Mouse (Mus musculus) heart, adult 9 months (tissue): ENCODE results near the gene Cops3.

Source experiments
- DNase-seq, 2 experiments: peaks; one replicate each; pipeline ENCODE4 v3.0.0; 2022; ENCODE audit warnings: low spot score in 2 of 2

The Cops3 gene

GRCm38 (mm10) chr11:59811211-59811610 lies 28.4 kb downstream of the Cops3 start:
- DNase-seq: no peak

- no peak for DNase-seq
Measured at GRCm38 (mm10) chr11:59810480-59811158, 29.0 kb downstream of the Cops3 start.

GRCm38 (mm10) chr11:59809670-59810474 lies 29.8 kb downstream of the Cops3 start, which contains the start of gene Flcn:
Flcn (minus strand) TSS chr11:59810016.
- peak; percentile 85 to 89 for DNase-seq

- DNase-seq: peak; percentile 73 to 82
Measured at GRCm38 (mm10) chr11:59809071-59809669, 30.5 kb downstream of the Cops3 start.

GRCm38 (mm10) chr11:59808170-59808960 lies 31.3 kb downstream of the Cops3 start:
- DNase-seq: no peak

GRCm38 (mm10) chr11:59805656-59806055 lies 34.0 kb downstream of the Cops3 start:
- DNase-seq: no peak

GRCm38 (mm10) chr11:59805256-59805655 lies 34.4 kb downstream of the Cops3 start:
- DNase-seq: no peak

GRCm38 (mm10) chr11:59804409-59805110 lies 35.1 kb downstream of the Cops3 start:
- DNase-seq: peak in 1 of 2 experiments; percentile 15

GRCm38 (mm10) chr11:59803516-59803915 lies 36.1 kb downstream of the Cops3 start:
- DNase-seq: no peak

- DNase-seq: no peak
Measured at GRCm38 (mm10) chr11:59801881-59802280, 37.8 kb downstream of the Cops3 start.

- no peak for DNase-seq
Measured at GRCm38 (mm10) chr11:59800412-59800811, 39.2 kb downstream of the Cops3 start.

- no peak for DNase-seq
Measured at GRCm38 (mm10) chr11:59793390-59793789, 46.2 kb downstream of the Cops3 start.

GRCm38 (mm10) chr11:59789311-59789710 lies 50.3 kb downstream of the Cops3 start:
- DNase-seq: no peak

GRCm38 (mm10) chr11:59787199-59787781 lies 52.3 kb downstream of the Cops3 start, which contains the start of gene Pld6:
Pld6 (minus strand) TSS chr11:59787645.
- peak in 1 of 2 experiments; percentile 29 for DNase-seq

- no peak for DNase-seq
Measured at GRCm38 (mm10) chr11:59786444-59787198, 53.0 kb downstream of the Cops3 start.

GRCm38 (mm10) chr11:59783591-59783990 lies 56.0 kb downstream of the Cops3 start:
- DNase-seq: no peak

- no peak for DNase-seq
Measured at GRCm38 (mm10) chr11:59782091-59782590, 57.5 kb downstream of the Cops3 start.

GRCm38 (mm10) chr11:59780241-59780640 lies 59.4 kb downstream of the Cops3 start:
- DNase-seq: no peak

GRCm38 (mm10) chr11:59779406-59779805 lies 60.2 kb downstream of the Cops3 start:
- DNase-seq: no peak

GRCm38 (mm10) chr11:59778874-59779223 lies 60.8 kb downstream of the Cops3 start:
- no peak for DNase-seq
